Mouse (Mus musculus) stomach, adult 2 months (tissue): ENCODE data around the gene Dbil5. TPM values are rescaled to one million over a fixed set of nuclear protein-coding genes. Genes with fewer than 3 reads are reported as not detected.

Experiments used
- polyA plus RNA-seq: library from polyadenylated mRNA; depleted of rRNA; stranded (reverse); fragments of >200 nt; gene quantifications from 2 replicates; pipeline ENCODE4 v1.2.3, GENCODE M21; 2012; rRNA removed

Dbil5 gene
- 0.41 and 0.60 TPM in 2 replicates for polyA plus RNA-seq

DNA sequence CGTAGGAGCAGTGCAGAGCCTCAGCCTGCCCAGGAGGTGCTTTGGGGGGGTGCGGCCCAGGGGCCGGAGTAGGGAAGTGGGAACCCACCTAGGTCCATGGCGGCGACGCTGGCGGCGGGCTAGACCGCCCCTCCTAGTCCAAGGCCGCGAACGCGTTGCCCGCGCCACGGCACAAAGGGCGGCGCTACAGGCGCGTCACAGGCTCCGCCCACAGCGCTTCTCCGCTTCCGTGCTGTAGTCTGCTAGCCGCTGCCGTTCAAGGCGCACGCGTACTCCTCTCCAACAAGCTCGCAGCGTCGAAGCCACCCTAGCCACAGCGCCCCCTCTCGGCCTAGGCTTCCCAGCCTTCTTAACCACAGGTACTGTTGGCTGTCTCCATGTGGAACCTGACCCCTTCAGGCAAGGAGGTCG, at the start of gene Dbil5, which contains the start of gene Gemin4:
Dbil5 (plus strand) TSS at position 219 of the 411 bp plus-strand sequence.
Gemin4 (minus strand) TSS at position 275 of the 411 bp plus-strand sequence.

DNA sequence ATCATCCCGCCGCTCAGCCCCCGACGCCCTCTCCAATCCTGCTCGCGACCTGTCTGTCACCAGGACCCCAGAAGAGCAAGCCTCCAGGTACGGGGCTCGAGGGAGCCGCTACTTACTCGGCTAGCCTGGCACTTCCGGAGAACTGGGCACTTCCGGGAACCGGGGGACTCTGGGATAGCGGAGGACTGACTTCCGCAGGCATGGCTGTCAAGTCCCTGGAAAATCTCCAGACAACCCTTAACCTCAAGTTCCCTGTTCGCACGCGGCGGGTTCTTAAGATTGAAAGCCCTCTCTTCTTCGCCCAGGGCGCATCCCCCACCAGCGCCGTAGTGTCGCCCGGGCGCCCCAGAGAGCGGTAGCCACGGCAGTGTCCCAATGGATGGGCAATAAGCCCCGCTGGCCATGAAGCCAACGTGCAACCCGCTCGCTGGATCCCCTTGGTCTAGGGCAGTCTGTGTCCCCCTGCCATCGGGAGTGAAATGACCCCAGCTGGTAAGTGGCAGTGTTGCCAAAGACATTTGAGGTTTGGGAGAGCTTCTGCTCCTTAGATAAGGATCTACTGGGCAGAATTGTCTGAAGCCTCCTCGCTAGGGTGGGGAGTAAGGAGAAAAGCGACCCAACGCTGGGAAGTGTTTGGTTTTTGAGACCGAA, 37.8 kb upstream of the Dbil5 start, which contains the start of the genes Vps53 and Fam57a:
Vps53 (minus strand) TSS at position 153 of the 651 bp plus-strand sequence.
Fam57a (plus strand) TSS at position 177 of the 651 bp plus-strand sequence.

DNA sequence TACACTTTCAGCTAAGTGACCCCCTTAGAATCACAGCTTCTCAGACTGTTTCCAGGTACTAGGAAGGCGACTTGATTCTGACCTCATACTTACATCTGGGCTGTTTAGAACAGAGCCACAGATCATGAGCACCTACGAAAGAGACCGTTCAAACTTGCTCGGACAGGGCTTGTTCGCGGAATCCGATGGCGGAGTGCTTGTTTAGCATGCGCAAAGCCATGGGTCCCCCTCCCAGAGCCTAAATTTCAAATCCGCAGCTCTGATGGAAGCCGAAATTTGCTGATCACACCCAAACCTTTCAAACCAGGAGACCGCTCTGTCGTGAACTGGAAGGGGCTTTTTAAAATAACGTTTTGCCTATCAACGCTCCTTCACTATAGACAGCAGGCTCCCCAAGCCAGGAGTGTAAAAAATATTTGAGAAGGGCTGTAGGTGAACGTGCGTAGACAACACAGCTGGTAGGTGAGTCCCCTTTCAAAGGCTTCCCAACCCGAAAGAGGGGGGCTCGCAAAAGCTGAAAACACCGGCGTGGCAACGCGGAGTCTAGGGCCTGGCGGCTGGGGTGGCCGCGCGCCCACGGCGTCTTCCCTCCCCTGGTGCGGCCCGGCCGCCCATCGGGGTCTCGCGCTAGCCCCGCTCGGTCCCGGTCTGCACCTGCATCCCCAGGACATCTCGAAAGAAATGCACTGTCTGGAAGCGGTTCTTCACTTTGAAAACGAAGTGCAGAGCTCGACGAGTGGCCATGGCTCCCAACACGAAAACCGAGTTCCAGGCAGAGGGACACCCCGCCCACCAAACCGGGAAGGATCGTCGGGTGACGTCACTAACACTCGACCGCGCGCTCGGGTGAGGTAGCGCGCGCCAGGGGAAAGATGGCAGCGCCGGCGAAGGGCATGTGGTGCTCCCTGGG, 25.7 kb downstream of the Dbil5 start, which contains the start of the genes Mrm3 and Glod4:
Mrm3 (plus strand) TSS at position 815 of the 910 bp plus-strand sequence.
Glod4 (minus strand) TSS at position 825 of the 910 bp plus-strand sequence.

Other genes starting within 250 kb of the Dbil5 start
- 4.7 and 6.1 TPM in 2 replicates for gene 1700016K19Rik, start 217.7 kb upstream of the Dbil5 start, polyA plus RNA-seq
- 42.9 and 50.5 TPM in 2 replicates for gene Rflnb, start 189.8 kb upstream of the Dbil5 start, polyA plus RNA-seq
- 10.3 and 18.8 TPM in 2 replicates for gene Vps53, start 38.0 kb upstream of the Dbil5 start, polyA plus RNA-seq
- 111 and 342 TPM in 2 replicates for gene Fam57a, start 37.9 kb upstream of the Dbil5 start, polyA plus RNA-seq
- gene Gemin4, start 56 bp downstream of the Dbil5 start, polyA plus RNA-seq: 2.9 and 3.4 TPM in 2 replicates
- 2.0 and 3.0 TPM in 2 replicates for gene Mrm3, start 26.1 kb downstream of the Dbil5 start, polyA plus RNA-seq
- gene Glod4, start 26.1 kb downstream of the Dbil5 start, polyA plus RNA-seq: 0.52 and 0.70 TPM in 2 replicates
- gene Nxn, start 181.5 kb downstream of the Dbil5 start, polyA plus RNA-seq: 13.3 and 16.4 TPM in 2 replicates
- 1.9 and 2.9 TPM in 2 replicates for gene Timm22, start 189.3 kb downstream of the Dbil5 start, polyA plus RNA-seq